Mouse (Mus musculus): Measurements from ENCODE around the gene 1700028J19Rik.
"Not testable (repeated sequence)": the region's sequence is repeated elsewhere in the genome, so short reads cannot be mapped to it uniquely, and the experiment has no call there.

The 1700028J19Rik gene

GRCm38 (mm10) chr7:44250732-44251275, 4.3 kb upstream of the 1700028J19Rik start:
- not testable (repeated sequence) for DNase-seq (ENCODE audit: low spot score)

- DNase-seq (ENCODE audit: low spot score): no peak
Measured at GRCm38 (mm10) chr7:44249248-44249647, 2.8 kb upstream of the 1700028J19Rik start.

DNA sequence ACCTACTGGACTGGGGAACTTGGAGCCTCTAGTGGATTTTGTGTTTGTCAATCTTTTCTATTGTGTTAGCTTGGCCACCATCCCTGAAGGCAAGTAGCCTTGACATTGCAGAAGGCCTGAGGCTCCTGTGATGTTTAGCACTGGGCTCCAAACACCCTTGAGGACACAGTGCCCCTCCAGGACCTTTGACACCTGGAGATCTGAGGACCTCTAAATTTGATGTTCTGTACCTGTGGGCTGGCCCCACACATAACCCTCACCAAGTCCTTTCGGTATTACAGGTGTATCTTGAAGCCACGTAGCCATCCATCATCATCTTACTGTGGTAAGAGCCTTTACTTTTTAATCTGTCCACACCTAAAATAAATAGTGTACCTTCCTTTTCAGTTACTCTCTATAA, 1.5 kb upstream of the 1700028J19Rik start:
- no peak for DNase-seq (ENCODE audit: low spot score)

DNA sequence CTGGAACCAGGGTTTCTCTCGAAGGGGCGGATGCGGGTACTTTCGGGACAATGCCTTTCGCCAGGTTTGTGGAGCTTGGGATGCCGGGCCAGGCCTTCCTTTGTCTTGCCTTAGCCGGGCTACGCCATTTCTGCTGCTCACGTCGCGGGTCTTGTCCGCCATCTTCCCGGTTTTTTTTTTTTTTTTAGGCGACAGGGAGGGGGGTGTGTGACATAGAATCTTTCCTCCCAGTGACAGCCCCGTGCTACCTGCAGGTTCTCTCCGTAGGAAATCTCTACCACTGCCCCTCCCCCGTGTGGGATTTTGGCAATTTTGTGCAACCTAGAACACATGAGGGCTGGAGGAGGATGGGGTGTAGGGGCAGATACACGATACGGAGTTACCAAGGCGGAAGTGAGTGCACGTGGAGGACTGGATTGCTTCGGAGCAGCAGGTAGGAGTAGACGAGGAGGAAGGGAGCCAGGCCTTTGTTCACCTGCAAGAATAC, 532 bp upstream of the 1700028J19Rik start:
- DNase-seq (ENCODE audit: low spot score): peak; percentile 53

GRCm38 (mm10) chr7:44244080-44244479, 2.4 kb downstream of the 1700028J19Rik start:
- no peak for DNase-seq (ENCODE audit: low spot score)

- DNase-seq (ENCODE audit: low spot score): no peak
Measured at GRCm38 (mm10) chr7:44241163-44241562, 5.3 kb downstream of the 1700028J19Rik start.

DNA sequence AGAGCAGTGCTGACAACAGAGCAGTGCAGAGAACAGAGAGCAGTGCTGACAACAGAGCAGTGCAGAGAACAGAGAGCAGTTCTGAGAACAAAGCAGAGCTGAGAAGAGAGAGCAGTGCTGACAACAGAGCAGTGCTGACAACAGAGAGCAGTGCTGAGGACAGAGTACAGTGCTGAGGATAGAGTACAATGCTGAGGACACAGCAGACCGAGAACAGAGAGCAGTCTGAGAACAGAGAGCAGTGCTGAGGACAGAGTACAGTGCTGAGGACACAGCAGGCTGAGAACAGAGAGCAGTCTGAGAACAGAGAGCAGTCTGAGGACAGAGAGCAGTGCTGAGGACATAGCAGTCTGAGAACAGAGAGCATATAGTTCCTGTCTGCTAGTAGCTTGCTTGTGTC, 5.8 kb downstream of the 1700028J19Rik start:
- DNase-seq (ENCODE audit: low spot score): no peak

- no peak for DNase-seq (ENCODE audit: low spot score)
Measured at GRCm38 (mm10) chr7:44239913-44240312, 6.6 kb downstream of the 1700028J19Rik start.

DNA sequence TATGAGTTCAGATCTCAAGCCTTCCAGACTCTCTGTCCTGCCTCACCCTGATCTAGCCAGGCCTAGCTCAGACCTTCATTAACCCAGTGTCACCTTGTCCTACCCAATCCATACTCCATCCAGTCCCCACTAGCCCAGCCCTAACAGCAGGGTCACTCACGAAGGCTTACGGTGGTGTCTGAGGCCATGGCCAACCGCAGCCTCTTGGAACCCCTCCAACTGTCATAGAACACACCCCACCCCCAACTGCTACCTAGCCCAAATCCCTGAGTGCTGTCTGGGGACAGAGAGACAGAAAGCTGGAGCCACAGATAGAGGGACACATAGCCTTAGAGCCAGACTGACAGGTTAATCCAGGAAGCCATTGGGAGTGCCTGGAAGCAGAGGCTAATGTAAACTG, 10.6 kb downstream of the 1700028J19Rik start, which contains the start of gene Gm36864:
Gene Gm36864, plus strand, starts transcription at position 269 of the 400 bp plus-strand sequence.
- DNase-seq (ENCODE audit: low spot score): no peak

DNA sequence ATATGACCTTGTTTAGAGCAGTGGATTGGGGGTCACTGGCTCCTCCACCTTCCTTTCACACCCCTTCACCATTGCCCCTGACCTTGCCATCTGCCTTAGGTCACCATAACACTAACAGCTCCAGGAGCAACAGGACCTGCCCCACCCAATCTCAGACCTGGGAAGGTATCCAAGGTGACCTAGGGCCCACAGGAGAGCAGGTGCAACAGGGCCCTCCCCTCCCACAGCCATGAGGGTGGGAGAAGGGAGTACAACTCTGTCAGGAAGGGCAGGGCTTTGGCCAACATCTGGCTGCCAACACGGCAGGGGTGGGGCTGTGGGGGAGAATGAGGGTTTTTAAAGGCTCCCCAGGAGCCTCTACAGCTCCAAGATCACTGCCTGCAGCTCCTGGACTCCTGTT, 21.4 kb downstream of the 1700028J19Rik start, which contains the start of gene Klk1:
Gene Klk1, plus strand, starts transcription at position 285 of the 400 bp plus-strand sequence.
- DNase-seq (ENCODE audit: low spot score): no peak

GRCm38 (mm10) chr7:44222335-44222734, 24.2 kb downstream of the 1700028J19Rik start:
- DNase-seq (ENCODE audit: low spot score): not testable (repeated sequence)

GRCm38 (mm10) chr7:44221601-44222000, 24.9 kb downstream of the 1700028J19Rik start:
- not testable (repeated sequence) for DNase-seq (ENCODE audit: low spot score)

- no peak for DNase-seq (ENCODE audit: low spot score)
Measured at GRCm38 (mm10) chr7:44215645-44216044, 30.9 kb downstream of the 1700028J19Rik start, which contains the start of gene Klk1b5. Klk1b5 (plus strand) TSS chr7:44215945.

- DNase-seq (ENCODE audit: low spot score): no peak
Measured at GRCm38 (mm10) chr7:44208307-44208706, 38.2 kb downstream of the 1700028J19Rik start.

DNA sequence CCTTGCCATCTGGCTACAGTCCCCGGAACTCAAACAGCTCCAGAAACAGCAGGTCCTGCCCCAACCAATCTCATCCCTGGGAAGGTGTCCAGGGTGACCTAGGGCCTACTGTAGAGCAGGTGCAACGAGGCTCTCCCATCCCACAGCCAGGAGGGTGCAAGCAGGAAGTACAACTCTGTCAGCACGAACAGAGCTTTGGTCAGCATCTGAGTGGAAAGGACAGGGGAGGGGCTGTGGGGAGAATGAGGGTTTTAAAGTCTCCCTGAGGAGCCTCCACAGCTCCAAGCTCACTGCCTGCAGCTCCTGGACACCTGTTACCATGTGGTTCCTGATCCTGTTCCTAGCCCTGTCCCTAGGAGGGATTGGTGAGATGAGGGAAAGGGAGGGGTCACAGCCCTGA, 39.4 kb downstream of the 1700028J19Rik start, which contains the start of gene Klk1b4:
Gene Klk1b4, plus strand, starts transcription at position 301 of the 400 bp plus-strand sequence.
- DNase-seq (ENCODE audit: low spot score): not testable (repeated sequence)

DNA sequence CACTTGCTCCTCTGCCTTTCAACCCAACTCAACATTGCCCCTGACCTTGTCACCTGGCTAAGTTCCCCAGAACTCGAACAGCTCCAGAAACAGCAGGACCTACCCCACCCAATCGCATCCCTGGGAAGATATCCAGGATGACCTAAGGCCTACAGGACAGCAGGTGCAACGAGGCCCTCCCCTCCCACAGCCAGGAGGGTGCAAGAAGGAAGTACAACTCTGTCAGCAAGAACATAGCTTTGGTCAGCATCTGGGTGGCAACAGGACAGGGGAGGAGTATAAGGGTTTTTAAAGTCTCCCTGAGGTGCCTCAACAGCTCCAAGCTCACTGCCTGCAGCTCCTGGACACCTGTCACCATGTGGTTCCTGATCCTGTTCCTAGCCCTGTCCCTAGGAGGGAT, 48.6 kb downstream of the 1700028J19Rik start, which contains the start of gene Klk1b3:
Gene Klk1b3, plus strand, starts transcription at position 301 of the 400 bp plus-strand sequence.
- no peak for DNase-seq (ENCODE audit: low spot score)

DNA sequence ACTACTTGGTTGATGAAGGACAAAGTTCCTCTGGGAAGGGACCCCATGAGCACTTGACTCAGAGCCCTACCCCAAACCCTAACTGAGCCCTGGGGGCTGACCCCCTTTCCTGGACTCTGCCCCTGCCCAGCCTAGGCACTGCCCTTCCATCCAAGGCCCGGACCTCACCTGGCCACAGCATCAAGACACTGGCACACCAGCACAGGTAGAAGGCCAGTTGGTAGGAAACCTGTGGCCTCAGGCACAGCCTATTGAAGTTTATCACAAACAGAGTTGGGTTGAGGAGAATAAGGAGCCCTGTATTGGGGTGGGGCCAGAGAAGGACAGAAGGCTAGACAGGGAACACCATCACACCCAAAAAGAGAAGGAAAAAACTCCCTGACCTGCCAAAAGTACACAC, 53.0 kb downstream of the 1700028J19Rik start:
- DNase-seq (ENCODE audit: low spot score): not testable (repeated sequence)

DNA sequence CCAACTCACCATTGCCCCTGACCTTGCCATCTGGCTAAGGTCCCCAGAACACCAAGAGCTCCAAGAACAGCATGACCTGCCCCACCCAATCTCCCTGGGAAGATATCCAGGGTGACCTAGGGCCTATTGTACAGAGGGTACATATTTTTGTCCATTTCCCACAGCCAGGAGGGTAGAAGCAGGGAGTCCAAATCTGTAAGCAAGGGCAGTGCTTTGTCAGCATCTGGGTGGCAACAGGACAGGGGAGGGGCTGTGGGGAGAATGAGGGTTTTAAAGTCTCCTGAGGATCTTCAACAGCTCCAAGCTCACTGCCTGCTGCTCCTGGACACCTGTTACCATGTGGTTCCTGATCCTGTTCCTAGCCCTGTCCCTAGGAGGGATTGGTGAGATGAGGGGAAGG, 58.6 kb downstream of the 1700028J19Rik start, which contains the start of gene Klk1b24:
Gene Klk1b24, plus strand, starts transcription at position 301 of the 400 bp plus-strand sequence.
- not testable (repeated sequence) for DNase-seq (ENCODE audit: low spot score)

DNA sequence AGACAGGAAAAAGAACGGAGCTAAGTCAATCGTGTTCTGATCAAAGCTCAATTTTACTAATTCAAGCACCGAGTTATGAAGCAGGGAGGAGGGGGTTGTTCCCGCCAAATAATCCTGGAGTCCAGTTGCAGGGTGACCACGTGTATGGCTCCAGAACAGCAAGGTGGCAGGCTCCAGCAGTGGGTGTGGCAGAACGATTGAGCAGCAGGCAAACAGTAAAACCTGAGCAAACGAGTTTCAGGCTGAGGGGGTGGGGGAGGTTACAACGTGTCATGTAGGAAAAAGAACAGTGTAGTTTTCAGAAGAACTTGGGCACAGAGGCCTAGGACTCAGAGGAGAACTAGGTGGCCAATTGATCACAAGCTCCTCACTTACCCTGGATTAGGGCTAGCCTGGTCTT, 60.0 kb downstream of the 1700028J19Rik start:
- DNase-seq (ENCODE audit: low spot score): not testable (repeated sequence)

All from urinary bladder, postnatal 14 days (tissue).